11 mouse cellular contexts compared by ENCODE assay signal in the genomic region with DNA sequence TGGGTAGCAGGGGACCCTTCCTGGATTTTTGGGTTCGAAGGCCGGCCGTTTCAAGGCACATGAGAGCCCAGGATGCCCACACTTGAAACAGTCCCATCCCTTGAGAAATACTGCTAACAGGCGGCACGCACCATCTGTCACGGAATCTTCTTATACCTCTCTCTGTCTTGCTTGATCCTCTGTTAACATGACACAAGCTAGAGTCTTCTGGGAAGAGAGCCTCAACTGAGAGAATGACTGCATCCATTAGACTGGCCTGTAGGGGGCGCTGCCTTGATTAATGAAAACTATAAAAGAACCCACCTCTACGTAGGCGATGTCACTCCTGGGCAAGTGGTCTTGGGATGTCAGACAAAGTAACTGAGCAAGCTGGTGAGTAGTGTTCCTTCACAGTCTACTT. TPM values are rescaled to one million over a fixed set of nuclear protein-coding genes. Genes with fewer than 3 reads are reported as not detected.
DNase-seq lines count a peak whose midpoint lies in the region; ATAC-seq lines count a peak whose summit lies in the region.
"Had no signal": no experiment of that assay in that cellular context is flagged by ENCODE, and none has a peak within 500 bp of the region (broad histone marks: within the 10 kb centered on the region; RNA-seq: fewer than 3 reads in every experiment).

No protein-coding gene starts in this region.

- peaks cover 14% of the 10 kb centered on the region; the same call in 1 of the 2 replicates for H3K4me1 ChIP-seq in liver, embryonic 11.5 days (replicated peaks; ENCODE audit: control insufficient read depth, insufficient read depth, low read length)
- H3K4me1 ChIP-seq: neural tube, embryonic 15.5 days had no signal

- 86% methylated on average over 9 of the region's 9 CpGs for WGBS in liver, embryonic 11.5 days

- H3K9me3 ChIP-seq in liver, embryonic 11.5 days (ENCODE audit: control insufficient read depth, low read length), result no peaks in the 10 kb centered on the region
- H3K9me3 ChIP-seq: neural tube, embryonic 15.5 days had no signal

- peak; percentile 49 to 66 for DNase-seq in cerebellum, postnatal 10 days
- DNase-seq in cerebellum, adult 9-11 months, result no peak
- peak; percentile 18 for DNase-seq in liver
- DNase-seq in liver, embryonic 11.5 days (ENCODE audit: low spot score), result no peak
- DNase-seq in T-cell, adult 2 months (ENCODE audit: low spot score), result peak; percentile 33
- DNase-seq in right cerebral cortex, postnatal 36 days (ENCODE audit: low spot score in 2 of 2), result peak; percentile 20 to 32
- DNase-seq in kidney, adult 8-10 months, result no peak
- no peak for DNase-seq in adrenal gland, adult 8-10 months
- DNase-seq: heart, postnatal 10 days; lung, postnatal 36 days had no signal

- H3K4me2 ChIP-seq in liver, embryonic 11.5 days, result no peak overlapping the region
- H3K4me2 ChIP-seq: neural tube, embryonic 15.5 days had no signal

- no peak overlapping the region for H3K27ac ChIP-seq in liver, embryonic 11.5 days (ENCODE audit: low read depth, low read length)
- H3K27ac ChIP-seq: neural tube, embryonic 15.5 days had no signal

- H3K27me3 ChIP-seq in liver, embryonic 11.5 days (replicated peaks; ENCODE audit: control insufficient read depth, insufficient read depth, low read length), result no peaks in the 10 kb centered on the region
- H3K27me3 ChIP-seq: neural tube, embryonic 15.5 days had no signal

- no peak overlapping the region for H3K9ac ChIP-seq in liver, embryonic 11.5 days (ENCODE audit: low read depth, low read length)
- H3K9ac ChIP-seq: neural tube, embryonic 15.5 days had no signal

- no peak overlapping the region for H3K4me3 ChIP-seq in liver, embryonic 11.5 days (ENCODE audit: low read depth, low read length)
- H3K4me3 ChIP-seq: neural tube, embryonic 15.5 days had no signal

- peaks cover 8% of the 10 kb centered on the region; the same call in 1 of the 2 replicates for H3K36me3 ChIP-seq in liver, embryonic 11.5 days (ENCODE audit: control insufficient read depth, insufficient read depth, low read length)
- H3K36me3 ChIP-seq: neural tube, embryonic 15.5 days had no signal

- ATAC-seq in liver, embryonic 11.5 days (replicated peaks; ENCODE audit: low FRiP score), result no peak

RNA-seq across cellular contexts. Expression of gene Slc7a1, which starts 13.2 kb away (rescaled TPM):
- 58.4 and 63.4 TPM in 2 replicates for polyA plus RNA-seq in liver, embryonic 11.5 days (2014; fragmentation: Nextera tagmentation; extraction: Ambion mirVana)
- total RNA-seq in adrenal gland, adult 8-10 months (2022), result 100 to 1,000 TPM in 2 of 4 experiments, 10 to 100 TPM in 2; 86.6 to 129 (median 106) TPM

Comparison
In these comparisons a context has a peak if more than half of its experiments do, and no peak if none do; other contexts are left out.
1. DNase-seq: peak in cerebellum, postnatal 10 days (2 of 2), liver (single experiment), T-cell, adult 2 months (single experiment) and right cerebral cortex, postnatal 36 days (2 of 2); none in cerebellum, adult 9-11 months (single experiment), liver, embryonic 11.5 days (single experiment), kidney, adult 8-10 months (0 of 2) and adrenal gland, adult 8-10 months (single experiment).